Mouse (Mus musculus): ENCODE measurements around the gene Esp16. TPM values are rescaled to one million over a fixed set of nuclear protein-coding genes. Genes with fewer than 3 reads are reported as not detected.

Gene Esp16
- polyA plus RNA-seq (2012; rRNA removed; ENCODE audit: low replicate concordance): not detected in 2 replicates

GRCm38 (mm10) chr17:39535842-39536241 is at the start of gene Esp16:
TSS of gene Esp16 (plus strand) at chr17:39536142.

Other genes with a start within 250 kb of the Esp16 start
- gene Esp18, start 129.8 kb upstream of the Esp16 start, polyA plus RNA-seq (2012; rRNA removed; ENCODE audit: low replicate concordance): not detected in 2 replicates
- not detected in 2 replicates for gene Esp15, start 104.8 kb downstream of the Esp16 start, polyA plus RNA-seq (2012; rRNA removed; ENCODE audit: low replicate concordance)

Measured in duodenum, adult 2 months (tissue).